Mouse (Mus musculus) adrenal gland, postnatal 25 days (tissue): Measurements from ENCODE around the gene Pagr1b. TPM values are rescaled to one million over a fixed set of nuclear protein-coding genes. Genes with fewer than 3 reads are reported as not detected.

ENCODE experiments used
- microRNA-seq, 2 experiments: library from miRNA; unstranded; fragments of <30 nt; microRNA quantifications; one replicate each; pipeline ENCODE4 v1.2.0; 2021
- total RNA-seq: library from RNA; stranded (reverse); gene quantifications from 2 replicates; pipeline ENCODE4 v1.2.3, GENCODE M21; 2021

The Pagr1b gene
- total RNA-seq, 1 experiment from 2014 or later = 1.7 TPM

Small RNAs within 50 kb of the gene (microRNA-seq; reads per million reads assigned to microRNA genes)
- gene Gm44343 = 0 reads per million in 2 experiments

Other genes starting within 250 kb of the Pagr1b start
- 122 and 181 TPM in 2 replicates for gene Ypel3, start 239.5 kb downstream of the Pagr1b start, total RNA-seq
- gene Tbx6, start 235.0 kb downstream of the Pagr1b start, total RNA-seq = 0.67 and 1.6 TPM in 2 replicates
- 91.5 and 101 TPM in 2 replicates for gene Ppp4c, start 224.0 kb downstream of the Pagr1b start, total RNA-seq
- 17.2 and 17.3 TPM in 2 replicates for gene Fam57b, start 218.8 kb downstream of the Pagr1b start, total RNA-seq
- not detected in 2 replicates for gene 4930451I11Rik, start 184.8 kb downstream of the Pagr1b start, total RNA-seq
- gene Doc2a, start 169.1 kb downstream of the Pagr1b start, total RNA-seq = 0.52 and 1.9 TPM in 2 replicates
- gene Hirip3, start 154.5 kb downstream of the Pagr1b start, total RNA-seq = 23.2 and 39.1 TPM in 2 replicates
- 44.4 and 50.5 TPM in 2 replicates for gene Ino80e, start 154.1 kb downstream of the Pagr1b start, total RNA-seq
- 82.8 and 89.5 TPM in 2 replicates for gene Taok2, start 131.8 kb downstream of the Pagr1b start, total RNA-seq
- gene Tmem219, start 93.6 kb downstream of the Pagr1b start, total RNA-seq = 21.7 and 34.5 TPM in 2 replicates
- 31.1 and 42.7 TPM in 2 replicates for gene Kctd13, start 87.6 kb downstream of the Pagr1b start, total RNA-seq
- gene Asphd1, start 66.9 kb downstream of the Pagr1b start, total RNA-seq = 1.6 and 2.5 TPM in 2 replicates
- gene Sez6l2, start 65.9 kb downstream of the Pagr1b start, total RNA-seq = 91.1 and 128 TPM in 2 replicates
- 95.1 and 99.5 TPM in 2 replicates for gene Cdipt, start 40.6 kb downstream of the Pagr1b start, total RNA-seq
- 0.71 and 2.0 TPM in 2 replicates for gene Cdiptos, start 40.4 kb downstream of the Pagr1b start, total RNA-seq
- 102 and 118 TPM in 2 replicates for gene Mvp, start 1.9 kb downstream of the Pagr1b start, total RNA-seq
- 13.4 and 28.2 TPM in 2 replicates for gene Pagr1a, start 868 bp upstream of the Pagr1b start, total RNA-seq
- 31.0 and 44.0 TPM in 2 replicates for gene Gm42742, start 4.6 kb upstream of the Pagr1b start, total RNA-seq
- 2.2 and 5.1 TPM in 2 replicates for gene Prrt2, start 4.7 kb upstream of the Pagr1b start, total RNA-seq
- gene Maz, start 10.6 kb upstream of the Pagr1b start, total RNA-seq = 167 and 171 TPM in 2 replicates
- gene Kif22, start 26.0 kb upstream of the Pagr1b start, total RNA-seq = 9.5 and 15.0 TPM in 2 replicates
- gene Zg16, start 70.8 kb upstream of the Pagr1b start, total RNA-seq = not detected in 2 replicates
- 0.43 and 1.1 TPM in 2 replicates for gene AI467606, start 74.9 kb upstream of the Pagr1b start, total RNA-seq
- gene Qprt, start 105.7 kb upstream of the Pagr1b start, total RNA-seq = 0.21 TPM in 1 of 2 replicates, not detected in the other
- 0.55 and 1.0 TPM in 2 replicates for gene Spn, start 121.3 kb upstream of the Pagr1b start, total RNA-seq
- 53.5 and 65.9 TPM in 2 replicates for gene Cd2bp2, start 179.6 kb upstream of the Pagr1b start, total RNA-seq
- 51.9 and 53.1 TPM in 2 replicates for gene Tbc1d10b, start 192.0 kb upstream of the Pagr1b start, total RNA-seq
- gene Mylpf, start 192.4 kb upstream of the Pagr1b start, total RNA-seq = 4.1 and 4.4 TPM in 2 replicates
- 14.7 and 15.2 TPM in 2 replicates for gene Zfp553, start 216.6 kb upstream of the Pagr1b start, total RNA-seq
- gene Sept1, start 216.6 kb upstream of the Pagr1b start, total RNA-seq = 8.3 and 12.9 TPM in 2 replicates
- 26.9 and 36.0 TPM in 2 replicates for gene Zfp771, start 227.8 kb upstream of the Pagr1b start, total RNA-seq
- 39.8 and 50.7 TPM in 2 replicates for gene Dctpp1, start 244.2 kb upstream of the Pagr1b start, total RNA-seq